Mouse (Mus musculus): Measurements from ENCODE around the gene Mdfi. TPM values are rescaled to one million over a fixed set of nuclear protein-coding genes. Genes with fewer than 3 reads are reported as not detected.
"Not testable (repeated sequence)": the region's sequence is repeated elsewhere in the genome, so short reads cannot be mapped to it uniquely, and the experiment has no call there.

Gene Mdfi
- polyA plus RNA-seq, 1 experiment from 2014 or later, result 6.2 TPM

DNA sequence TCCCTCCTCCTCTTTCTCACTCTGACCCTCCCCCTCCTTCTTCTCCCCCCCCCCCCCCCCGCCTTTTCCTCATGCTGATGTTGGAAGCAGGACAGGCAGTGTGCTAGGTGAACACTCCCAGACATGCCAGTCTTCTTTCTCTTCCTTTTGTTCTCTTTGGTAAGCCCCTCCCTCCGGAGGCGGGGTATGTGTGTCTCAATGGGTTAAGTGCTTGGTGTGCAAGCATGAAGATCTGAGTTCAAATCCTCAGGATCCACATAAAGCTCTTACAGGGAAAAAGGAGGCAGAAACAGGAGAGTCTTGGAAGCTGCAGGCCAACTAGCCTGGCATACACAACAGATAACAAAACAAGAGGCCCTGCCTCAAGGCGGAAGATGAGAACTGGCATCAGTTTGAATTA lies 18.8 kb upstream of the Mdfi start:
- H3K27me3 ChIP-seq (ENCODE audit: control insufficient read depth, insufficient read depth, low read length), result no peaks in the 10 kb centered on the region

DNA sequence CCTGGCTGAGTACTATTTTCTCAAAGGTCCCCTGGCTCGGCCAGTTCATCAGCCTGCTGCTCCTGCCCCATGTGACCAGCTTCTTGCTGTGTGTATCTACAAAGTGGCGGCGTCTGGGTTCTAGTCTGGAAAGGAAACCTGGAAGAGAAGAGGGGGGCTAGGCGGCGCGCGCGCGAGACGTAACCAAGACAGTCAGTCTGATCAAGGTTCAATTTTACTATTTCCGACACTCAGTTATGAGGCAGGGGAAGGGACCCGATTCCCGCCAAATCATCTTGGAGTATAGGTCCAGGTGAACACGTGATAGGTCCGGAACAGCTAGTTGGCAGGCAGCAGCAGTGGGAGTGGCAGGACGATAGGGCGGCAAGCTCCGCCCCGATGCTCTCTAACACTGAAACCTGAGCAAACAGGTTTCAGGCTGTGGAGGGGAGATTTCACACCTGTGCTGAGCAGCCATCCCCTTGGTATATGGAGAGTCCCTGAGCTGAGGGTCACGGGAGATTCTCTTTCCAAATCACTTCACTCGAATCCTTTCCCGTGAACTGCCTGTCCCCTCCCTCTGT lies 17.4 kb upstream of the Mdfi start:
- WGBS, result 11% methylated on average over 22 of the region's 22 CpGs
- H3K9ac ChIP-seq (ENCODE audit: low read length); H3K36me3 ChIP-seq (ENCODE audit: control insufficient read depth, insufficient read depth, low read length); H3K4me1 ChIP-seq (replicated peaks; ENCODE audit: control insufficient read depth, insufficient read depth); H3K27ac ChIP-seq (replicated peaks); H3K4me3 ChIP-seq (ENCODE audit: low read depth, low read length); H3K9me3 ChIP-seq (ENCODE audit: control insufficient read depth, low read length); H3K27me3 ChIP-seq (ENCODE audit: control insufficient read depth, insufficient read depth, low read length): not testable (repeated sequence)
- peak; percentile 83 for ATAC-seq (ENCODE audit: low FRiP score, low TSS enrichment)
- peak overlapping the region; percentile 34 for H3K4me2 ChIP-seq (replicated peaks; ENCODE audit: low read depth)
- DNase-seq (ENCODE audit: low spot score), result peak; percentile 52

More for the DNA sequence above, 18.8 kb upstream of the Mdfi start:
- WGBS, result 94% methylated on average over 3 of the region's 4 CpGs
- no peak for ATAC-seq (ENCODE audit: low FRiP score, low TSS enrichment)
- Histone ChIP-seq H3K36me3 (ENCODE audit: control insufficient read depth, insufficient read depth, low read length) (no peaks in the 10 kb centered on the region), H3K4me2 (replicated peaks; ENCODE audit: low read depth) (no peak overlapping the region), H3K9me3 (ENCODE audit: control insufficient read depth, low read length) (no peaks in the 10 kb centered on the region), H3K27ac (replicated peaks) (no peak overlapping the region), H3K4me1 (replicated peaks; ENCODE audit: control insufficient read depth, insufficient read depth) (no peaks in the 10 kb centered on the region), H3K9ac (ENCODE audit: low read length) (no peak overlapping the region), H3K4me3 (ENCODE audit: low read depth, low read length) (no peak overlapping the region)
- TF ChIP-seq EP300 (optimal IDR thresholded peaks at IDR 0.05) (no peak), CTCF (IDR thresholded peaks at IDR 0.05; ENCODE audit: low read depth) (no peak)
- no peak for DNase-seq (ENCODE audit: low spot score)

DNA sequence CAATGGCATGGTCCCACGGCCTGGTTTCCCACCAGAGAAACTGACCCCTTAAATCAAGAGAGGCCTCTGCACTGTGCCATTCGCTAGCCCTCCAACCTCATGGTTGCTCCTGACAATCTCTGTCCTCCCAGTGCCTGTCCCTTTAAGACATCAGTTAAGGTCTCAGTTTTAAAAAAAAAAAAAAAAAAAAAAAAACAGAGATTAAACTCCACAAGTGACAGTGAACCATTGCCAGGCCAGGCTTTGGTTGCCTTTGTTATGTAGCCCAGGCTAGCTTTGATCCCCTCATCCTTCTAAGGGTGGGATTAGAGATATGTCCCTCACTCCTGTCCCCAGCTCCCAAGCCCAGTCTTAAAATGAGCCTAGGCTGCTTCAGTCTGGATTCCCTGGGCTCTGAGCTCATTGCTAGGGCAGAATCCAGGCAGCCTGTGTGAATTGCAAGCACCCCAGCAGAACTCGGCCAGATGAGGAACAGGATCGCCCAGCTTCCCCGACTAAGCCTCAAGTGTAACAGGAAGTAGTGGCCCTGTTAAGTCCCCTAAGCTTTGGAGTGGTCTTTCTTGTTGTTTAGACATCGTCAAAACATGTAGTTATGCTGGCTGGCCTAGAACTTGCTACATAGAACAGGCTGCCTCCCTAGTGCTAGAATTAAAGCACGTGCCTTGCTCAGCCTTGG lies 16.3 kb upstream of the Mdfi start:
- Histone ChIP-seq H3K9me3 (ENCODE audit: control insufficient read depth, low read length) (no peaks in the 10 kb centered on the region), H3K27ac (replicated peaks) (peak overlapping the region; percentile 8), H3K36me3 (ENCODE audit: control insufficient read depth, insufficient read depth, low read length) (no peaks in the 10 kb centered on the region), H3K4me3 (ENCODE audit: low read depth, low read length) (no peak overlapping the region), H3K9ac (ENCODE audit: low read length) (no peak overlapping the region), H3K27me3 (ENCODE audit: control insufficient read depth, insufficient read depth, low read length) (no peaks in the 10 kb centered on the region), H3K4me2 (replicated peaks; ENCODE audit: low read depth) (no peak overlapping the region), H3K4me1 (replicated peaks; ENCODE audit: control insufficient read depth, insufficient read depth) (no peaks in the 10 kb centered on the region)
- no peak for ATAC-seq (ENCODE audit: low FRiP score, low TSS enrichment)
- DNase-seq (ENCODE audit: low spot score), result no peak
- TF ChIP-seq CTCF (IDR thresholded peaks at IDR 0.05; ENCODE audit: low read depth), result no peak
- TF ChIP-seq EP300 (optimal IDR thresholded peaks at IDR 0.05), result no peak
- WGBS, result 69% methylated on average over 7 of the region's 7 CpGs

DNA sequence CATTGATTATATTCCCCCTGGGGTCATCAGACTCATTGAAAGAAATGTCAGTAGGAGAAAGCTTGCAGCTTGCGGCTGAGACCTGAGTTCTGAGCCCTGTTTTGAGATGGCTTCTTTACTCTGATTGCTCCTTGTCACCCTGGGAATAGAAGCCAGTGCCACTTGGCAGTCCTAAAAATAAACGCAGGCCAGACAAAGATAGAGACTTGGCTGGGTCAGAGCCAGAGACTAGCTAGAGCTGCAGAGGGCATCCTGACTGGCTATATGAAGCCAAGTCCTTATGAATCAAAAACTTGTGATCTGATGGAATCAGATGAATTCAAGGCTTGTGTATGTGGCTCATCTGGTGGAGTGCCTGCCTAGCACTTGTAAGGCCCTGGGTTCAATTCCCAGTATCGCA lies 15.5 kb upstream of the Mdfi start:
- H3K36me3 ChIP-seq (ENCODE audit: control insufficient read depth, insufficient read depth, low read length), result no peaks in the 10 kb centered on the region
- no peak overlapping the region for H3K9ac ChIP-seq (ENCODE audit: low read length)
- no peak overlapping the region for H3K27ac ChIP-seq (replicated peaks)
- H3K4me3 ChIP-seq (ENCODE audit: low read depth, low read length), result no peak overlapping the region
- DNase-seq (ENCODE audit: low spot score) (no peak), ATAC-seq (ENCODE audit: low FRiP score, low TSS enrichment) (no peak)
- no peaks in the 10 kb centered on the region for H3K4me1 ChIP-seq (replicated peaks; ENCODE audit: control insufficient read depth, insufficient read depth)
- no peak for TF ChIP-seq CTCF (IDR thresholded peaks at IDR 0.05; ENCODE audit: low read depth)
- no peak for TF ChIP-seq EP300 (optimal IDR thresholded peaks at IDR 0.05)
- H3K27me3 ChIP-seq (ENCODE audit: control insufficient read depth, insufficient read depth, low read length), result no peaks in the 10 kb centered on the region
- no peaks in the 10 kb centered on the region for H3K9me3 ChIP-seq (ENCODE audit: control insufficient read depth, low read length)
- 73% methylated on average over 3 of the region's 3 CpGs for WGBS
- H3K4me2 ChIP-seq (replicated peaks; ENCODE audit: low read depth), result no peak overlapping the region

DNA sequence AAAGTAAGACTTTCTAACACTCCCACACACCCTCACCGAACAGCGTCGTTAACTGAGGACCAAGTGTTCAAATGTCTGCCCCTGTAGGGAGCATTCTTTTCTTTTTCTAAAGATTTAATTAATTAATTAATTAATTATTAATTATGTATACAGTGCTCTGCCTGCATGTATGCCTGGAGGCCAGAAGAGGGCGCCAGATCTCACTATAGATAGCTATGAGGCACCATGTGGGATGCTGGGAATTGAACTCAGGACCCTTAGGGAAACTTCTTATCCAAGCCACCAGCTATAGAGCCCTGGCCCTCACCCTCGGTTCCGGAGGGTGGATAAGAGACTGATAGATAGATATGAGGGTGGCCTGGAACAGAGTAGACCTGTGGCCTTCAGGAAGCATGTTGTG lies 13.5 kb upstream of the Mdfi start:
- H3K4me2 ChIP-seq (replicated peaks; ENCODE audit: low read depth), result no peak overlapping the region

DNA sequence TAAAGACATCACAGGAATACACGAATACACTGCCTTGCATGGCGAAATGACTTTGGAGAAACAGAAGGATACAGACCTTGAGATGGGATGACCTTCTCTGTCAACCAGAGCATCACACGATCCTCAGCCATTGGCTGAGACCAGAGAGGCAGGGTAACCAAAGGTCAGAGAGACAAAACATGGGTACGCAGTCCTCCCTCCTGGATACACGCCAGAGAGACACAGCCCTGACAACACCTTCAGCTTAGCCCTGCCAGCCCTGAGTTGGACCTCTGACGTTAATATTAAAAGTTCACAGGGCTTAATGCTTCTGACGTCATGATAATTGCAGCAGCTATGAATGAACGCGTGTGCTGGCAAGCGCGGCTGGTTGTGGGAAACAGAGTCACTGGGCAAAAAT lies 11.1 kb upstream of the Mdfi start:
- no peak overlapping the region for H3K27ac ChIP-seq (replicated peaks)
- no peaks in the 10 kb centered on the region for H3K36me3 ChIP-seq (ENCODE audit: control insufficient read depth, insufficient read depth, low read length)
- no peaks in the 10 kb centered on the region for H3K27me3 ChIP-seq (ENCODE audit: control insufficient read depth, insufficient read depth, low read length)
- H3K4me2 ChIP-seq (replicated peaks; ENCODE audit: low read depth), result no peak overlapping the region
- H3K4me1 ChIP-seq (replicated peaks; ENCODE audit: control insufficient read depth, insufficient read depth), result no peaks in the 10 kb centered on the region
- no peak for DNase-seq (ENCODE audit: low spot score)
- 64% methylated on average over 11 of the region's 11 CpGs for WGBS
- no peak for ATAC-seq (ENCODE audit: low FRiP score, low TSS enrichment)
- TF ChIP-seq EP300 (optimal IDR thresholded peaks at IDR 0.05) (no peak), CTCF (IDR thresholded peaks at IDR 0.05; ENCODE audit: low read depth) (no peak)
- H3K9ac ChIP-seq (ENCODE audit: low read length), result no peak overlapping the region
- H3K4me3 ChIP-seq (ENCODE audit: low read depth, low read length), result no peak overlapping the region
- H3K9me3 ChIP-seq (ENCODE audit: control insufficient read depth, low read length), result no peaks in the 10 kb centered on the region

More for the DNA sequence above, 13.5 kb upstream of the Mdfi start:
- no peak overlapping the region for H3K27ac ChIP-seq (replicated peaks)
- no peaks in the 10 kb centered on the region for H3K27me3 ChIP-seq (ENCODE audit: control insufficient read depth, insufficient read depth, low read length)
- WGBS, result 87% methylated on average over 6 of the region's 6 CpGs
- ATAC-seq (ENCODE audit: low FRiP score, low TSS enrichment) (no peak; the same call in 1 of the 2 replicates), DNase-seq (ENCODE audit: low spot score) (no peak)
- H3K4me3 ChIP-seq (ENCODE audit: low read depth, low read length), result no peak overlapping the region
- no peaks in the 10 kb centered on the region for H3K4me1 ChIP-seq (replicated peaks; ENCODE audit: control insufficient read depth, insufficient read depth)
- no peak overlapping the region for H3K9ac ChIP-seq (ENCODE audit: low read length)
- no peaks in the 10 kb centered on the region for H3K9me3 ChIP-seq (ENCODE audit: control insufficient read depth, low read length)
- TF ChIP-seq EP300 (optimal IDR thresholded peaks at IDR 0.05), result no peak
- TF ChIP-seq CTCF (IDR thresholded peaks at IDR 0.05; ENCODE audit: low read depth), result peak; percentile 41
- no peaks in the 10 kb centered on the region for H3K36me3 ChIP-seq (ENCODE audit: control insufficient read depth, insufficient read depth, low read length)

Measured in stomach, postnatal 0 days (tissue).